Mouse (Mus musculus) heart, embryonic 11.5 days (tissue): ENCODE results near the gene Zfp459. TPM values are rescaled to one million over a fixed set of nuclear protein-coding genes. Genes with fewer than 3 reads are reported as not detected.
"Not testable (repeated sequence)": the region's sequence is repeated elsewhere in the genome, so short reads cannot be mapped to it uniquely, and the experiment has no call there.

Experiments
- ATAC-seq: fragments of 200-750 bp; cut with Nextera tagmentation; replicated peaks from 2 replicates; pipeline ENCODE4 v1.8.0; 2017; ENCODE audit warnings: moderate library complexity; ENCODE audit not compliant: insufficient number of reproducible peaks, low FRiP score, low TSS enrichment
- H3K27ac ChIP-seq: fragments of 300-500 bp; sonication (generic); 2 replicates; pipeline ENCODE4 v1.5.1; 2014; ENCODE audit warnings: mild to moderate bottlenecking, low read depth, low read length
- H3K27me3 ChIP-seq: fragments of 300-500 bp; sonication (generic); 2 replicates; pipeline ENCODE4 v1.6.1; 2014; ENCODE audit warnings: mild to moderate bottlenecking, low read length, mixed read lengths; ENCODE audit not compliant: control insufficient read depth, insufficient read depth
- H3K36me3 ChIP-seq: fragments of 300-500 bp; sonication (generic); 2 replicates; pipeline ENCODE4 v1.6.1; 2014; ENCODE audit warnings: mild to moderate bottlenecking, low read length, moderate library complexity, mixed read lengths; ENCODE audit not compliant: control insufficient read depth, insufficient read depth
- H3K4me1 ChIP-seq: fragments of 300-500 bp; sonication (generic); 2 replicates; pipeline ENCODE4 v1.6.1; 2014; ENCODE audit warnings: low read length; ENCODE audit not compliant: control insufficient read depth, insufficient read depth
- H3K4me2 ChIP-seq: fragments of 300-500 bp; sonication (generic); 2 replicates; pipeline ENCODE4 v1.6.1; 2014; ENCODE audit warnings: mild to moderate bottlenecking, moderate library complexity
- H3K4me3 ChIP-seq: fragments of 300-500 bp; sonication (generic); 2 replicates; pipeline ENCODE4 v1.5.1; 2014; ENCODE audit warnings: low read depth, low read length
- H3K9ac ChIP-seq: fragments of 300-500 bp; sonication (generic); 2 replicates; pipeline ENCODE4 v1.6.1; 2014; ENCODE audit warnings: mild to moderate bottlenecking, low read depth, low read length, moderate library complexity
- H3K9me3 ChIP-seq: fragments of 300-500 bp; sonication (generic); replicated peaks from 2 replicates; pipeline ENCODE4 v1.6.1; 2016; ENCODE audit warnings: low read length; ENCODE audit not compliant: control insufficient read depth
- WGBS: fragments of 180-500 bp; shearing (Covaris S2); extraction: QIAGEN DNeasy Blood & Tissue Kit; methylation state at CpG from one replicate; pipeline ENCODE4 v1.1.7; 2014; ENCODE audit not compliant: insufficient replicate concordance; 5-methylcytosine and 5-hydroxymethylcytosine counted together
- polyA plus RNA-seq: library from polyadenylated mRNA; unstranded; fragments of >200 nt; fragmentation: Nextera tagmentation; extraction: Ambion mirVana; gene quantifications from 2 replicates; pipeline ENCODE4 v1.2.1, GENCODE M21; 2014

The Zfp459 gene
- 0.31 TPM in 1 of 2 replicates, not detected in the other for polyA plus RNA-seq

DNA sequence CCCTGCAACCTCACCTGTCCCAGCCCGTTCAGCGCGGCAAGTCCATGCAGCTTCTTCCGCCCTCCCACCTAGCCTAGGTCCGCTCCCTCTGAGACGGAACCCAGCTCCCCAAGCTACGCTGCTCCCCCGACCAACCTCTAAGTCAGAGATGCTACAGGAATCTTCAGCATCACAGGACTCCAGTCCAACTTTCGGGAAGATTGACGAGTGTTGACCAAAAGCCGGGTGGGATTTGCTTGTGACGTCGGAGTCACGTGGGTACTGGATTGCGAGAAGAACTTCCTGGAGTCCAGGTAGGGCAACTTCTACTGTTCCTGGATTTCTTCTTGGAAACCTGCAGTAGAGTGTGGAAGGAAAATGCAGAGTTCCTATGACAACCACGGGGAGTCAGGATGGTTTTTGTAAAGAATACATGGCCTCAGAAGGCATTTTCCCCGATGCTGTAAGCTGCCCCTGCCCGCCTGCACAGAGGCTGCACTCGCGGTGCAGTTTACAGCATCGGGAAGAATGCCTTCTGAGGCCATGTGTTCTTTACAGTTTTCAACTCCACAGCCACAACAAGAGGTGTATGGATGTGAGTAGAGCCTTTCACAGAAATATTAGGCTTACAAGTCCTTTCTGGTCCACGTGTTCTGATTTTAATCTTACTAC is at the start of gene Zfp459:
Gene Zfp459 (minus strand): TSS at position 212 of the 651 bp plus-strand sequence.
- no peaks in the 10 kb centered on the region for H3K27me3 ChIP-seq
- peak; percentile 72; the same call in 1 of the 2 replicates for ATAC-seq
- no peaks in the 10 kb centered on the region for H3K9me3 ChIP-seq
- peak within 1 kb of the TSS; percentile 77 for H3K4me2 ChIP-seq
- H3K4me3 ChIP-seq = peak within 1 kb of the TSS; percentile 75
- no peak within 1 kb of the TSS for H3K27ac ChIP-seq
- H3K36me3 ChIP-seq = no peaks in the 10 kb centered on the region
- WGBS = 1% methylated on average over 22 of the region's 22 CpGs
- H3K9ac ChIP-seq = peak within 1 kb of the TSS; percentile 76
- H3K4me1 ChIP-seq = peaks cover 2% of the 10 kb centered on the region; the same call in 1 of the 2 replicates

DNA sequence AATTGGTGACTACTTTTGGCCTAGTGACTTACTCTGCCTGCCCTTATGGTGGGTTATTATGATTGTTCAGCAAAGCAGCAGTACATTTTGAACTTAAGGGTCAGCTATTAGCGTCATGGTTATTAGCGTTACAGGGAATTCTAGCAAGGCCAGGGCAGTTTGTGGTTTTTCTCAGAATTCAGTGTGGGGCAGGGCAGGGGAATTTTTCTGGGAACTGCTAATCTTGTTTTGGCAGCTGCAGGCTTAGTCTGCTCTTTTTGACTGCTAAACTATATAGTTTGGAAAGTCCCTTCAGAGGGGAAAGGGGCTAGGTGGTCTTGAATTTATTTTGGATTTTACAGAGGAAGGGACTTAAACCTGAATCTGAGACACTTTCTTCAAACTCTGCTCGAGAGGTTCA is 48.1 kb upstream of the Zfp459 start:
- 86% methylated on average over 3 of the region's 3 CpGs for WGBS
- H3K4me2 ChIP-seq = no peak overlapping the region
- no peaks in the 10 kb centered on the region for H3K4me1 ChIP-seq
- no peak overlapping the region for H3K4me3 ChIP-seq
- no peaks in the 10 kb centered on the region for H3K27me3 ChIP-seq
- no peak for ATAC-seq
- H3K36me3 ChIP-seq = peaks cover 5% of the 10 kb centered on the region; the same call in 1 of the 2 replicates
- no peak overlapping the region for H3K27ac ChIP-seq
- H3K9ac ChIP-seq = no peak overlapping the region
- no peaks in the 10 kb centered on the region for H3K9me3 ChIP-seq

DNA sequence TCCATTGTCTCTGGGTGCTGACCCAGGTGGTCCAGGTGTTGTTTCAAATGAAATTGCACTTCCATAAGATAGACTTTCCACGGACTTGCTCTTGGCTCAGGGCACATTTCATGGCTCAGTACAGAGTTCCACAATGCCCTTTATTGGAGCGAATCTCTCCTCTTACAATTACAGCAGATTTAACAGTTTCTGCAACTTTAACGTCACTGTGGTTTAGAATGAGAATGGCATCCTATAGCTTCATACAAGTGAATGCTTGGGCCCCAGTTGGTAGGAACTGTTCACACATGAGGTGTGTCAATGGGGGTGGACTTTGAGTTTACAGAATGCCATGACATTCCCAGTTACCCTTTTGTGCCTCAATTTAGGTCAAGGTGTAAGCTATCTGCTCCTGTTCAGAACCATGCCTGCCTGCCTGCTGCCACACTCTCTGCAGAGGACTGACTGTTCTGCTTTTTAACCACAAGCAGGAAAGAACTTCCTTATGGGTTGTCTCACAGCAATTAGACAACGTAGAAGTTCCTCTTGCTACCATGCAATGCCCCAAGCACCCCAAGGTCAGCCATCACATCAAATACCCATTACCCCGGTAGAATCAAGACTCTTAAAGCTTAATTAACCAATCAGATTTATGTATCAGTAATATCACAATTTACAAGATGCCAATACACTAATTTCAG is 42.4 kb upstream of the Zfp459 start:
- not testable (repeated sequence) for H3K9me3 ChIP-seq, H3K4me3 ChIP-seq, H3K9ac ChIP-seq, ATAC-seq, H3K4me1 ChIP-seq, H3K4me2 ChIP-seq, H3K27ac ChIP-seq, H3K27me3 ChIP-seq, H3K36me3 ChIP-seq
- WGBS = 68% methylated on average over 3 of the region's 5 CpGs

DNA sequence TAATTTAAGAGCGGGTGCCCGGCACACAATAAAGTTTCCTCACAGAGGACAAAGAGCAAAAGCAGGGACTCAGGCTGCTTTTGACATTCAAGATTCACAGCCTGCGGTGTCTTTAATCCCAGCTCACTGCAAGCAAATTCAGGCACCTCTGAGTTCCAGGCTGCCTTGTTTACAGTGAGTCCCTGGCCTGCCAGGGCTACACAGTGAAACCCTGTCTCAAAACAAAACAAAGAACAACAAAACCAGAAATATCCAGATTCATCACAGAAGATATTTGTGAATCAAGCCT is 30.7 kb upstream of the Zfp459 start:
- WGBS = 10% methylated on average over 3 of the region's 3 CpGs
- Histone ChIP-seq H3K36me3 (no peaks in the 10 kb centered on the region), H3K9ac (peak overlapping the region; percentile 77), H3K27me3 (no peaks in the 10 kb centered on the region), H3K4me3 (peak overlapping the region; percentile 66), H3K9me3 (no peaks in the 10 kb centered on the region), H3K27ac (no peak overlapping the region), H3K4me2 (peak overlapping the region; percentile 77), H3K4me1 (no peaks in the 10 kb centered on the region)
- ATAC-seq = no peak

DNA sequence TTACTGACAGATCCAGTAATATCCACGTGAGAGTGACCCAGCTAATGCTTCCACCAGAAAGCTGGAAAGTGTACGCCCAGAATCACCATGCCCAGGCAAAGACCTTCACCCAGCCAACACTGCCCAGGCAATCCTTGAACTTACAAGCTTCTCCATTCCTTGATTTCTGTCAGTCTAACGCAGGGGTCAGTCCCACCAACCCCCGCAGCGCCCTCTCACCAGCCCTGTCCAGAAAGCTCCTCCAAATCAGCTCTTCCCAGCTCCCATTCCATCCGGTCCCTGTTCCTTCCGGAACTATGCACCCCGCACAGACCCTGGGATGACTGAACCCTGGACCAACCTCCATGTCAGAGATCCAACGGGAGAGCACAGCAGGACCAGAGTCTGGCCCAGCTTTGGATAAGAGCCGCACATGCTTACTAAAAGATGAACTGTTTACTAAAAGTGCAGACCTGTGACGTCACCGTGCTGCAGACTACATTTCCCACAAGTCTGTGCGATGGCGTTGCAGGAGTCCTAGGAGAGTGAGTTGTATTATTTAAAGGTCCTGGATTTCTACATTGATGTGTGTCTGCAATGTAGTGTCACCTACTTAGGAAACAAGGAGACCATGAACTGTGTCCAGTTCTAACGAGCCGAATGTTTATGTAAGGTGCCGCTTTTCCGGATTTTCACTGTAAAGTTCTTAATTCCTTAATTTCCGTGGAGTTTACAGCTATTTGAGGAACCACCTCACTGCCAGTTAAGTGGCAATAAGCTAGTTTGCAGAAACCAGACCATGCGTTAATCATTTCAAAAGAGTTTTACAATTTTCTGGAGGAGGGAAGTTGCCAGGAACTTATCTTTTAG is 30.2 kb upstream of the Zfp459 start, which contains the start of gene Zfp874a:
Gene Zfp874a (minus strand): TSS at position 453 of the 849 bp plus-strand sequence.
- Histone ChIP-seq H3K4me1 (no peaks in the 10 kb centered on the region), H3K27me3 (no peaks in the 10 kb centered on the region), H3K9me3 (no peaks in the 10 kb centered on the region), H3K4me2 (peak within 1 kb of the TSS; percentile 77), H3K36me3 (no peaks in the 10 kb centered on the region), H3K27ac (no peak within 1 kb of the TSS), H3K9ac (peak within 1 kb of the TSS; percentile 77), H3K4me3 (peak within 1 kb of the TSS; percentile 66)
- ATAC-seq = peak; percentile 92
- 1% methylated on average over 20 of the region's 20 CpGs for WGBS

DNA sequence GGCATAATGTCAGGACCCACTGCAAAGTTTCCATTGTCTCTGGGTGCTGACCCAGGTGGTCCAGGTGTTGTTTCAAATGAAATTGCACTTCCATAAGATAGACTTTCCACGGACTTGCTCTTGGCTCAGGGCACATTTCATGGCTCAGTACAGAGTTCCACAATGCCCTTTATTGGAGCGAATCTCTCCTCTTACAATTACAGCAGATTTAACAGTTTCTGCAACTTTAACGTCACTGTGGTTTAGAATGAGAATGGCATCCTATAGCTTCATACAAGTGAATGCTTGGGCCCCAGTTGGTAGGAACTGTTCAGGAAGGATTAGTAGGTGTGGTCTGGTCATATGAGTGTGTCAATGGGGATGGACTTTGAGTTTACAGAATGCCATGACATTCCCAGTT is 15.9 kb upstream of the Zfp459 start:
- not testable (repeated sequence) for H3K36me3 ChIP-seq, H3K4me1 ChIP-seq, H3K9ac ChIP-seq, H3K4me2 ChIP-seq, ATAC-seq, H3K4me3 ChIP-seq, H3K27ac ChIP-seq, H3K9me3 ChIP-seq, H3K27me3 ChIP-seq
- WGBS = 60% methylated on average over 1 of the region's 3 CpGs

DNA sequence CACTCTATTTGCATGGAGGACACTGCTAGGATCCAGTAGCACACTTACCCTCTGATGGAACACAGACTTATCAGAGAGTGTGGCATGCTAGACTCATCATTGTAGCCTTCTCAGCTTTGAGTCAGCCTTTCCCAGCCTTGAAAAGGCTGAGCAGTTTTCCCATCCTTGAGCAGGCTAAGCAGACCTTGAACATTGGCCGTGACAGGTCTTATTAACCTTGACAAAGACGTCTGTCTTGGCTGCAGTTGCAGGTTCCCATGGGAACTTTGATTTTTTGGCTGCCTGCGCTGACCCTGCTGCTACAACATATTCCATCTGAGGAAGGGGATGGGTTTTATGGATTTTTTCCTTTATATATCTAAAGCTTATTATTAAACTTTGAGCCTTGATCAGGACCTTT is 6.9 kb upstream of the Zfp459 start:
- WGBS = 74% methylated on average over 3 of the region's 3 CpGs
- H3K27ac ChIP-seq = no peak overlapping the region
- H3K4me2 ChIP-seq = no peak overlapping the region
- no peak overlapping the region for H3K4me3 ChIP-seq
- H3K36me3 ChIP-seq = no peaks in the 10 kb centered on the region
- no peaks in the 10 kb centered on the region for H3K9me3 ChIP-seq
- no peak overlapping the region for H3K9ac ChIP-seq
- no peaks in the 10 kb centered on the region for H3K27me3 ChIP-seq
- ATAC-seq = no peak
- H3K4me1 ChIP-seq = no peaks in the 10 kb centered on the region

DNA sequence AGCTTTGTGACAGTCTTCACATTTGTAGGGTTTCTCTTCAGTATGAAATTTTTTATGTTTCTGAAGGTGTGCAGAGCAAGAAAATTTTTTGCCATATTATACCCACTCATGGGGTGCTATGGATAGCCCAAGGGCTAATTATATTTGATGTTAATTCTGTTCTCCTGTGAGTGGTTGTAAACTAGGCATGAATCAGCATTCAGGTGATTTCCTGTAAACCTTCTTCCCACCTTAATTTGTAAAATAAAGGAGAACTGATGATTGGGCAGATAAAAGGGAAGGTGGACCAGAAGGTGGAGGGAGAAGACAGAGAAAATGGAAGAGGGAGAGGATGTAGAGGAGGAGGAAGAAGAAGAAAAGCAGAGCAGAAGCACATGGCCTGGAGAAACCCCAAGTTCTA is 4.5 kb upstream of the Zfp459 start:
- not testable (repeated sequence) for H3K4me3 ChIP-seq, H3K27ac ChIP-seq, H3K4me1 ChIP-seq, H3K4me2 ChIP-seq, H3K27me3 ChIP-seq, H3K36me3 ChIP-seq, ATAC-seq, H3K9me3 ChIP-seq, H3K9ac ChIP-seq
